Mouse (Mus musculus) erythroblast, embryonic 14.5 days (primary cell): ENCODE measurements around the gene Apom.

Experiments used
- GATA1 ChIP-seq: IDR thresholded peaks from 2 replicates; pipeline ENCODE4 v1.6.1; 2012; ENCODE audit warnings: low read length, inconsistent platforms, mixed read lengths
- TAL1 ChIP-seq: IDR thresholded peaks from 3 replicates; pipeline ENCODE4 v1.6.1; 2012; ENCODE audit warnings: low read length, inconsistent platforms, mixed read lengths

- TF ChIP-seq TAL1 (no peak), GATA1 (no peak)
Observed at GRCm38 (mm10) chr17:35125578-35125977, 6.3 kb downstream of the Apom start.
